Mouse (Mus musculus) layer of hippocampus, postnatal 14 days (tissue): Measurements from ENCODE around the gene Kdr. TPM values are rescaled to one million over a fixed set of nuclear protein-coding genes. Genes with fewer than 3 reads are reported as not detected.
A peak's percentile ranks its signal among the peaks of the same experiment; 100 is the strongest.
"Not testable (repeated sequence)": the region's sequence is repeated elsewhere in the genome, so short reads cannot be mapped to it uniquely, and the experiment has no call there.

Source experiments
- DNase-seq, 2 experiments: peaks; one replicate each; pipeline ENCODE4 v3.0.0; 2021 to 2022; ENCODE audit warnings: low spot score in 2 of 2, mixed read lengths in 1 of 2
- total RNA-seq, 2 experiments: library from RNA; stranded (reverse); gene quantifications; 2 replicates each; pipeline ENCODE4 v1.2.3; 2021

Gene Kdr
- total RNA-seq, 2 experiments from 2014 or later: 18.8 to 19.7 TPM

DNA sequence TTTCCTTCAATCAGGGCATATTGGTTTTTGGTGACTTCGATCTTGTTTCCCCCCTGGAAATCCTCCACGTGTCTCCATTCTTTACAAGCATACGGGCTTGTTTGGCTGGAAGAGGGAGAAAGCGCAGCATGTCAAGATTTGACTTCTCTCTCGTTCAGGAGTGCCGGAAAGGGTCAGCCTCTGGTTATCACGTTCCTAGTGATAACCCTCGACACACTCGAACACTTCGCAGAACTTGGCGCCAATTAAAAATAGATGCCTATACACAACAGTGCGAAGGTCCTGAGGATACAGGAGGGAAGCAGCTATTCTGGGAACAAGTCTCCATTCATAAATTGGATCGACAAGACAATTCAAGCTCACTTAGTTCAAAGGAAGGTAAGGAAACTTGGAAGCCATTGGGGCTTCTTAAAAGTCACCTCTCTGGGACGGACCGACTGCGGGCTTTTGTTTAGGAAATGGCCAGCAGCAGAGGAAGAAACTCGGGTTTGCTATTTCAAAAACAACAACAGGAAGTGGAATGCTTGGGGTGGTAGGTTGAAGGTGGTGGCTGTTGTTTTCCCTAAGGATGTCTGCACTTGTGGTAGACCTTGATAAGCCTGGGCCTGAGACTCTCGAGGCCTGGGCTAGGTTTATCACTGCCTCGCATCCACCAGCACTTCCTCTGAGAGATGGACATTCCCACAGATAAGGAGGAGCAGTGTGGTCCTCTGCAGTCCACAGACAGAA, 16.4 kb downstream of the Kdr start:
- no peak for DNase-seq

DNA sequence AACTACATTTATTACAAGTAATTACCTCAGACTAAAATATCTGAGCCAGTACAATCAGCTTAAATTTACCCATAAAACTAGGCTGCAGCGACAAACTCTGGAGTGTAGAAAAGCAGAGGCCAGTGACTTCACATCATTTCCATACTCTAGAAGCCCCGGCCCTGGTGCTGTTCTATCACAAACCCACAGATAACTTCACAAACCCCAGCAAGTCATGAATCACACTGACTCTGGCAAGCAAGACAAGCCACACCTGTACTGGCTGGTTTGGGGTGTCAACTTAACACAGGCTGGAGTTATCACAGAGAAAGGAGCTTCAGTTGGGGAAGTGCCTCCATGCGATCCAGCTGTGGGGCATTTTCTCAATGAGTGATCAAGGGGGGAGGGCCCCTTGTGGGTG, 18.4 kb downstream of the Kdr start:
- DNase-seq: no peak

DNA sequence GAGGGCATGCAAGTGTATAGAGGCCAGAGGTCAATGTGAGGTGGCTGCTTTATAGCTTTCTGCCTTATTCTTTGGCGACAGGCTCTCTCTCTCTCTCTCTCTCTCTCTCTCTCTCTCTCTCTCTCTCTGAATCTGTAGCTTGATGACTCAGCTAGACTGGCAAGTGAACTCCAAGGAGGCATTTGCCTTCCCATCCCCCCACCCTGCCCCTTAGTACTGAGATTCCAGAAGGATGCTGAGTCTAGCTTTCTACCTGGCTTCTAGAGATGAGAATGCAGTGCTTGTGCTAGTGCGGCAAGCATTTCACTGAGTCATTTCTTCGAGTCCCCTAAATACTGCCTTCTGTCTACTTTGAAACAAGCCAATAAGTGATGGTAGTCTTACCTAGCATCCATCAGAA, 21.7 kb downstream of the Kdr start:
- no peak for DNase-seq

DNA sequence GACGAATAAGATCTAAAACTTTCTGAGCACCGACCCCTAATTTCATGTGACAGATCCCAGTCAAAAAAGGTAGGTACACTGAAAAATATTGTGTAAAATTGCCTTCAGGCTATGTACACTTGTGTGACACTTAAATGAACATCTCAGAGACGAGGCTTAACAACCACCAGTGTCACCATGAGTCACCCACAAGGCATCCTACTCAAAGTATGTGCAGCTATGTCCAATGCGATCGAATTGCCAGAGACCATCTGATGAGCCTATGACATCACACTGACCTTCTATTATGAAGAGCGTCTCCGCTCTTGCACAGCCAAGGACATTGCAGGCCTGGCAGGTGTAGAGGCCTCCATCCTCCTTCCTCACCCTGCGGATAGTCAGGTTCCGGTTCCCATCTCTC, 22.4 kb downstream of the Kdr start:
- no peak for DNase-seq

DNA sequence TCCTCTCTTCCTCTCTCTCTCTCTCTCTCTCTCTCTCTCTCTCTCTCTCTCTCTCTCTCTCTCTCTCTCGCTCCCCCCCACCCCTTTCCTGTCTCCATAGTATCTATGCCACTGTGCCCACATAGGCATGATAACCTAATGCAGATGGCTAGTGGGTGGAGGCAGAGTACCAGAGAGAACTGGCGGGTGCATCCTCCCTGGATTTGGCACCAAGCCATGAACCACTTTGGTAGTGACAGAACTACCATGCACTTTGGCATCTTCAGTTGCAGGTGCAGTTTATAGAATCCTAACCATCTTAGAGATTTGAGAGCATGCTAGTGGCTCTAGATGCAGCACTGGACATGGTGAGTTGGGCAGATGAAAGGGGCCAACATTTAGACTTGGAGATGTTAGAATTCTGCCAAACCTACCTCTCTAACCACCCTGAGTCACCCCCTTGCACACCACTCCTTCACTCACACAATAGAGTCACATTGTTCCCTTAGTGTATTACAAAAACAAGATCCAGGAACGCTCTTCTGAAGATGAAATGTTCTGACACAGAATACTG, 23.4 kb downstream of the Kdr start:
- peak; percentile 21 to 63 for DNase-seq

DNA sequence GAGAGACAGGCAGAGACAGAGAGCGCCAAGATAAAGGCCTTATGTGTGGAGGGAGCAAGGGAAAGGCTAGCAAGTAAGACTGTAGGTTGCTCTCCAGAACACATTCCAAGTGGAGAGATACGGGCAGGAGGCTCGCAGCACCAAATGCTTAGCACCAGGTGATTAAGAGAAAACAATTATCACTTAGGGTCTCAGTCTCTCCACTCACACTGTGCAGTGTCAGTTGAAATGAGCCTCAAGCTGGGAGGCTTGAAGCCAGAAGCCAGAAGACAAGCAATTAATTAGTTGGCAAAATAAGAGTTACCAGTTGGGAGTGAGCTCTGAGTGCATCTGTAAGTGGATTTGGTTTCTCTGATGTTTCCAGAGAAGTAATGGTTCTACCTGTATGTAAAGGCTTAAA, 24.0 kb downstream of the Kdr start:
- DNase-seq: no peak

DNA sequence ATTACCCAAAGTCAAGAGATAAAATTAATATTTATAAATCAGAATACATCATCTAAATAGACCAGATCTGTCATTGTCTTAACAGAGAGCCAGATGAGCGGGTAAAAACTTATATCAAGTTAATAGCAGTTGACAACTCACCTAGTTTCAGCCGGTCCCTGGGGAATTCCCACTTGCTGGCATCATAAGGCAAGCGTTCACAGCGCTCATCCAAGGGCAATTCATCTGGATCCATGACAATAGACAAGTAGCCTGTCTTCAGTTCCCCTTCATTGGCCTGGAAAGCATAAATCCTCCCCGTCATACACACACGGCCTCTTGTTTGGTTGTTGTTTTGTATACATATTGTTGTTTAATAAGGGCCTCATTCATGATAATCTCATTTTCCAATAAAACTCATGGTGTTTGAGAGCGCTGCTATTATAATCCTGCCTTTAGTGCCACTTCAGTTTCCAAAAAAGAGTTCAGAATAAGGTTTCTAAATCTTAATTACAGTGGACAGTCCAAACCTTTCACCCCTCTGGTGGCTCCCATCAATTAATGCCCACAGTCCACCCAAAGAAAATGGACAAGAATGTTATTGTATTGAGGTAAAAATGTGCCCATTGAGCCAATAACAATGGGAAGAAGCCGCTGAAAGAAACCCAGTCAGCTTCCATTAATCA, 26.0 kb downstream of the Kdr start:
- DNase-seq: no peak

DNA sequence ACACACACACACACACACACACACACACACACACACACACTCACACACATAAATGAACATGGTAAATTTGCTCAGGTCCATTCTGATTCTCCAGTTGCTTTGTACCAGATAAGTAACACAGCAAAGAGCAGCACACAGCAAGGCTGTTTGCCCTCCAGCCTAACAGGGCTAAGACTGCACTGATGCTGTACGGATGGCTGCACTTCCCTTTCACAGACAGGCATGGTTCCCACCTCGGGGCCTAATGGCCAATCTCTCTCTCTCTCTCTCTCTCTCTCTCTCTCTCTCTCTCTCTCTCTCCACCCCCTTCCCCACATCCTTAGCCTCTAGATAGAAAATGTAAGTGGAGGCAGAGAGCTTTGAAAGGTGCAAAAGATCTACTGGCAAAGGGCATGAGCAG, 27.4 kb downstream of the Kdr start:
- no peak for DNase-seq

DNA sequence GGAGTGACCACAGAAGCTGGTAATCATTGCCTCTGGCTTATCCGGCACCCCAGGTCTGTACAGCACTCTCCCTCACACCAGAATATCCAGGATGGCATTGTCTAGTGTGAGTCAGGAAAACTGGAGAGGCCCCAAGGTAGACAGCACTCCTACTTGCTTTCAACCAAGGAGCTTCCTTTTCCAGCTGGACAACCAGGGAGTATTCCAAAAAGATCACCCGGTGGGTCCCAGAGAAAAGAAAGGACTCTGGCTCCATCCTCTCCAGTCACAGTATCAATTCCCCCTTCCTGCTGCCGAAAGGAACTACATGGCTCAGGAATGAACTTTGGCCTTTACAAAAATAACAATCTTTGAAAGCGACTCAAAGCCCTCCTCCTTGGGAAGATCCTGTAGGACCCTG, 32.9 kb downstream of the Kdr start:
- DNase-seq: no peak

DNA sequence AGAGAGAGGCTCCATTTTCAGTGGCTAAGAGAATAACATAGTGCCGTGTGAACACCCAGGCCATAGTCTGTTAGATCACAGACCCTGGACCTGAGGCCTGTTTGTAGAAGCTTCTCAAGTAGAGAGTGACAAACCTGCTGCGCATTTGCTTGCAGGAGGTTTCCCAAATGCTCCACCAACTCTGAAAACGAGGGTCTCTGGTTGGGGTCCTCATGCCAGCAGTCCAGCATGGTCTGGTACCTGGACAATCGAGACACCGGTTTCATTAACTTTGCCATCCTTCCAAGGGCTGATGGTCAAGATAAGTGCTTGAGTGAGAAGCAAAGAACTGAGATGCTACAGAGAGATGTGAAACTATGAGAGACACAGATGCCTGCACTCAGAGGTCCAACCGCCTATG, 35.0 kb downstream of the Kdr start:
- no peak for DNase-seq

DNA sequence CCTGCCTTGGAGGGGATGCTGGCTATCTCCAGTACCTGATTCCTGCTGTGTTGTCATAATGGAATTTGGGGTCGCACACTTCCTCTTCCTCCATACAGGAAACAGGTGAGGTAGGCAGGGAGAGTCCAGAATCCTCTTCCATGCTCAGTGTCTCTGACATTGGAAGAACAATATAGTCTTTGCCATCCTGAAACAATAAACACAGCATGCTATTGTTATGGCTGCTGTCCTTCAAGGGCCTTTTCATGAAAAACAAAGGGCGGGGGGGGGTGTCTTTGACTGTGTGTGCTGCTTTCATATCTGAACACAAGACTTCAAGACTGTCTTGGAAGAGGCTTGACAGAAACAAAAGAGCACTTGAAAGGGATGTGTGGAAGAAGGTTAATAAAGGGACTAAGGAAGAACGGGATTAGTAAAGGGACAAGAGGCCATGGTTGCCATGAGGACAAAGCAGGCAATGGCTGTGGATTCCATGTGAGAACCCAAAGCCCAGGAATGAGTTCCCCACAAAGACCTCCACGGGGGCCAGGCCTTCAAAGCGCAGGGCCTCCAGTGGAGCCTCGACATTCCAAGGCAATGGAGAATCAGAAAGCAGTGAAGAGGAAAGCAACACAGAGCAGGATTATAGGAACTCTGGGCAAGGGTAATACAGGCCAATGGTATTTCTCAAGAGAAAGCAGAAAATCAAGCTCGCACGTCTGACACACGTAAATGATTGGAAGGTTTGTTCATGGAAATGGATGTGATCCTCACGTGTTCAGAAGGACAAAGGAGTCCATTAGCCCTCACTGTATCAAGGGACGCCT, 36.3 kb downstream of the Kdr start:
- DNase-seq: no peak

DNA sequence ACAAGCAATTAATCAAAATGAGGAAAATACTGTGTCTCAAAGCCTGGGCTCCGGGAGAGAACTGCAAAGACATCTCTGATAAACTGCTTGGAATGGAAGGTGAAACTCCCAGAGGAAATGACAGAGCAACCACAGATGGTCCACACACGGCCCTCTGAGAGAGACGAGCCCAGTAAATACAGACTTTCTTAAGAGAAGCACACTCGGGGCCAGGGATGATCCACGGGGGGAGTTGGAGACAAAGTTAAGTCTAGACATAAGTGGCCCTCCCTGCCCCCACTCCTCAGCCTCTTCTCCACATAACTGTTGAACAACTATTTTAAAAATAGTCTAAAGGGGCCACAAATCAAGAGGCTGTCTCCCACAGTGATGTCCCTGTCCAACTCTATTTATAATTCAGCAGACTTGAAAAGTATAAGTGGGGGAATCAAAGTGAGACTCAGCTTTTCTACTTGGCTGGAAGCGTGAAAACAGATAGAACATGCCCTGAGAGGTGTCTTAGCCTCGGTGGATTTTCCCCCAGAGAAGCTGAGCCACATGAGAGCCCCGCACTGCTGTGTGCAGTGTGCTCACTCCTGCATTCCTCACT, 39.0 kb downstream of the Kdr start:
- DNase-seq: no peak

DNA sequence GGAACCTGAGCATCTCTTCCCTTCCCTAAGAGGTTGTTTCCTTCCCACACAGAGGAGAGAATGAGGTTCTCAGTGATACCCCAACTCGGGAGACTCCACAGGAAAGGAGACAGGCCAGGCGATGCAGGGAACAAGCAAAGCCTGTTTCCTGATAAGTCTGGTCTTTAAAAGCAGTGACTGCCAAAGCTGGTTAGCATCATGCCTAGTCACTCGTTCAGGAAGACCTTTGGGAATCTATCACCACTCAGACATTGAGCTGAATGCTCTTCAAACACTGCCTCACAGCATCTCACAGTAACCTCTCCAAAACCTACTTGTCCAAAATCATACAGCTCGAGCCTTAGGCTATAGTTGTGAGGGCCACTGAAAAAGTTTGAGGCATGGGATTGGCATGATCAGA, 40.2 kb downstream of the Kdr start:
- DNase-seq: no peak

DNA sequence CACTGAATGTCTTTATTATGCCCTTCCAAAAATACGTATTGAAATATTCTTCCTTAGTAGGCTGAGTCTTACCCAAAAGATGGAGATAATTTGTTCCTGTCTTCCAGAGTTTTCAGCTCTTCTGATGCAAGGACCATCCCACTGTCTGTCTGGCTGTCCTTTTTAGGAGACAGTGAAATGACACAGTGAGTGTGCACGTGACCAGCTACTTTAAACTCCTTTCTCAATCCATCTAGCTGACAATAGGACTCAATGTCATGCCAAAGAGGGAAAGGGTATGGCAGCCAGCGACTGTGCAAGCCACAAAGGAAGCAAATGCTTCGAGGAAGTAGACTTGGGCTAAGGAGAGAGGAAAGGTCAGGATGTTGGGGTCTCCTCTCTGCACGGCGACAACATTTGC, 42.0 kb downstream of the Kdr start:
- DNase-seq: no peak

DNA sequence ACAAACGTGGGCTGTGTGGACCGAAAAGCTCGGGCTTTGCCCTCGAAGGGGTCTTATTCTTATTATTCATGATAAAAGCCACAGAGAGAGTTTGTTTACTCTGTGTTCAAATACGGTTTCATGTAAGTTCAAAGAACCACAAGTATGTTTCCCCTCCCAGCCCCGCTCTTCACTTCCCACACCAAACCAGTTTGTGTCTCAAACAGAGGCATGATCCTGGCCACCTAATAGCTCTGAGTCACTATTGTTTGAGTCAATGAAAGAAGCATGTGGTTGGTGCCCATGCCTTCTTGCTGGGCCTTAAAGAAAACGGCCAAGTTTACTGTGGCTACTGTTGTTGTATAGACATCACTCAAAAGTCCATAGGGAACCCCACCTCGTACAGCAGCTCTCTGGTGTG, 43.0 kb downstream of the Kdr start:
- no peak for DNase-seq

DNA sequence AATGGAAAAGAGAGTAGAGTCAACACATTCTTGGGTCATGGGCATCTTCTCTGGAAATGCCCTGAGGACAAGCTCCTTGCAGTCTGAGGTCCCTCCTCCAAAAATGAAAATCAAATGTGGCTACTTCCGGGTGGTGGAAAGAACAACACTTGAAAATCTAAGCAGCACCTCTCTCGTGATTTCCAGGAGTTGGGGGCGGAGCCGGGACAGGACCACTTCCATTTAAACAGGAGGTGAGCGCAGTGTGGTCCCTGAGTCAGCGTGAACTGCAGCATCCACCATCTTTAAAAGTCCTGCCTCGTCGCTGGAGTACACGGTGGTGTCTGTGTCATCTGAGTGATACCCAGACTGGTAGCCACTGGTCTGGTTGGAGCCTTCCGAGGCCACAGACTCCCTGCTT, 44.1 kb downstream of the Kdr start:
- no peak for DNase-seq

DNA sequence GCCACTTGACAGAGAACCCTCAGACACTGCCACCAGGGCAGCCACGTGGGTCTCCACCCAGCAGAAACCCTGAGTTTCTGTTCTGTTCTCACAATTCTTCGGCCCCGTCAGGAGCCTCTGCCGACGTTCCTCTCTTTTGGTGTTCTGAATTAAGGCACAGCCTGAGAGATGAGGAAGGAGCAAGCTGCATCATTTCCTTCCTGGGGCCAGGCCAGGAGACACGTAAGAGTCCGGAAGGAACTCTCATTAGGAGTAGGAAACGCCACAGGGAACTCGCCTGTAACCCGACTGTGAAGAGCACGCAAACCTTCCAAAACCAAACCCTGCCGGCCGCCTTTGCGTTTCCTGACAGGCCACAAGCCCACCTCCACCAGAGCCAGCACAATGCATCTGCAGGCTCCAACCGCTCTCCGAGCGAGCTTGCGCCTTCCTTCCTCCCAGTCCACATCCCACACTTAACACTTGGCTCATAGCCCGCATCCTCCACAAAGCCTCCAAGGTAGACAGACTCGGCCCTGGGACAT, 44.7 kb downstream of the Kdr start:
- DNase-seq: peak in 1 of 2 experiments; percentile 9

DNA sequence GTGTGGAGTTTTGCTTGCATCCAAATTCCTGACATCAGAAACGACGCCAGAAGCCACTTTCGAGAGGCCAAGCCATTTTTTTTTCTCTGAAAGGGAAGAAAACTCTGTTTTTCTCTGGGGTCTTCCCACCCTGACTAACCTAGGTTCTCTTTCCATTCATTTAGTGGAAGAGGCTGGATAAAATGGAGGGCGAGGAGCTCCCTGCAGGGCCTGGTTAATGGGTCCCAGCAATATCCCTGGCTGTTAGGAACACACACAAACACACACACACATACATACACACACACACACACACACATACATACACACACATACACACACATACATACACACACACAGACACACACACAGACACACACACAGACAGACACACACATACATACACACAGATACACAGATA, 46.8 kb downstream of the Kdr start:
- not testable (repeated sequence) for DNase-seq

DNA sequence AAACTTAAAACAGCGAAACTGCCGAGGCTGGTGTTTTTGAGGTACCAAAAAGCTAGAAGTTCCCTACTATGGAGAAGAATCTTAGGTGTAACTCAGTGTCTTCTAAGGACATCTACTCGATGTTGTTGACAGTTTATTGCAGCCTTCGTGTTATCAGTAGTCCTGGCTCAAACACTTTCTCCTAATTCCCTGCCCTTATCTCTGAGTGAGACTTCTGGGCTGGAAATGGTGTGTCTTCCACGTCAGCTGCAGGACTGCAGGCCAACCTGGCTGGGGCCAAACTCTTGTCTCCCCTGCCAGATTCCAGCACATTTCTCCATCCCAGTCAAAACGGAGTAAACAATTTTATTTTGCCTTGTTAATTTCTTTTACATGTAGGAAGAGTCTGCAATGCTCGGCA, 48.3 kb downstream of the Kdr start:
- no peak for DNase-seq

DNA sequence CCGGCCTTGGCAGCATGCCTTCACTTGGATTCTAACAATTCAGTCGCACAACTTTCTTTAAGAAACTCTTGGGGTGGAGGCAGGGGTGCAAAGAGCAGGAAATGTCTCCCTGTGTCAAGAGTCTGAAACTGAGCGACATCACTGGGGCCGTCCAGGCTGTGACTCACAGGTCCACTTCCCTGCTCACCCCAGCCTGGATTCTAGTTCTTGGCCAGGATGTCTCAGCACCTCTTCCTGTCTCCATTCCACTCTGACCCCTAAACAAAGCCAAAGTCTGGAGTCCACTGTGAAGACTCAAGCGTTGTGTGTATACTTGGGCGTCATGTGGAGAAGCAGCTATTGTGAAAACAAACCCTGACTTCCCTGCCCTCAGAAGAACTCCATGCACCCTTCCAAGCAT, 55.6 kb downstream of the Kdr start:
- no peak for DNase-seq

DNA sequence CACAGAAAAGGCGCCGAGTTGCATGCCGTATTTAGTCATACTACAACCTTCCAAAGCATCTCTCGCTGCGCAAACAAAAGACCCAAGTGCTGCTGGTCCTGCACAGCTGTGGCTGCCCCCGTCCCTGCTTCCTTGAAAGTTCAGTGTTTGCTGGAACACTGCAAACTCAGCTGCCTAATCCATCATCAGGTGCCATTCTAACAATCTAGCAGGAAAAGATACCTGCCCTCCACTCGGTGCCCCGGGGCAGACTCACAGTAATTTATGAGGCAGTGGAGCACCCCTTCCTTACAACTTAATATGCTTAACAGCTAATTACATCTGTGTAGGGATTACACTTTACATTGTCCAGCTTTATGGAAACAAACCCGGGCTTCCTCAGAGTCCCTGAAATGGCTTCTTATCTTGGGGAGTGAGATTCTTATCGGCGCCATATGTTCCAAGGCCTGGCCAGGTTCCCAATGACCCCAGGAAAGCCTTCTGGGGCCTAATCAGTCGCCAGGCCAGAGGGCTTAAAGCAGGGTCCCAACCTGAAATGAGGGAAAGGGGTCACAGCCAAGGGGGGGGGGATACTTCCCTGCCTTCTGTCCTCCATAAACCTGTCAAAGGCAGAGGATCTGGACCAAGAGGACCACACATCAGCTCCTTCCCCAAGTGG, 56.4 kb downstream of the Kdr start:
- DNase-seq: no peak
